Mouse (Mus musculus): ENCODE data around the gene Glt1d1.

DNA sequence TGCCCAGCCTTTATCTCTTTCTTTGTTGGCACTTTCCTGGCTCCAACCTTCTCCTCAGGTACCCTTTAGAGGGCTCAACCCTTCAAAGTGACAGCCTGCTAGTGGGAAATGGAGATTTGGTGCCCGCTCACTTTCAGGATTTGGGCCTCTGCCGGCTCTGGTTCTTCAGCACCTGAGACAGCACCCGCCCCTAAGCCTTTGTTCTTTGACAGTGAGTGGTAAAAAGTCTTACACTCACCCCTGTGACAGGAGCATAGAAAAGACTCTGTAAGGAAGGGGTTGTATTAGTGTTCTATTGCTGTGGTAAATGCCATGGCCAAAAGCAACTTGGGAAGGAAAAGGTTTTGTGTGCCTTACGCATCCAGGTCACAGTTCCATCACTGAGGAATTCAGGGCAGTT lies 63.8 kb downstream of the Glt1d1 start:
- TF ChIP-seq CTCF (IDR thresholded peaks at IDR 0.05; ENCODE audit: control insufficient read depth, insufficient read depth, insufficient replicate concordance, low read depth, low read length), result no peak
- TF ChIP-seq POLR2A (IDR thresholded peaks at IDR 0.05; ENCODE audit: control insufficient read depth, low read depth, low read length), result no peak
